Mouse (Mus musculus): ENCODE data around the gene Aldh4a1. TPM values are rescaled to one million over a fixed set of nuclear protein-coding genes. Genes with fewer than 3 reads are reported as not detected.

The Aldh4a1 gene
- polyA plus RNA-seq (2017; shearing (Covaris generic)), result 10 to 100 TPM; 11.0 to 22.4 TPM

GRCm38 (mm10) chr4:139622373-139623282 is at the start of gene Aldh4a1:
TSS of gene Aldh4a1 (plus strand) at chr4:139622866.
- peak; percentile 99 for ATAC-seq

DNA sequence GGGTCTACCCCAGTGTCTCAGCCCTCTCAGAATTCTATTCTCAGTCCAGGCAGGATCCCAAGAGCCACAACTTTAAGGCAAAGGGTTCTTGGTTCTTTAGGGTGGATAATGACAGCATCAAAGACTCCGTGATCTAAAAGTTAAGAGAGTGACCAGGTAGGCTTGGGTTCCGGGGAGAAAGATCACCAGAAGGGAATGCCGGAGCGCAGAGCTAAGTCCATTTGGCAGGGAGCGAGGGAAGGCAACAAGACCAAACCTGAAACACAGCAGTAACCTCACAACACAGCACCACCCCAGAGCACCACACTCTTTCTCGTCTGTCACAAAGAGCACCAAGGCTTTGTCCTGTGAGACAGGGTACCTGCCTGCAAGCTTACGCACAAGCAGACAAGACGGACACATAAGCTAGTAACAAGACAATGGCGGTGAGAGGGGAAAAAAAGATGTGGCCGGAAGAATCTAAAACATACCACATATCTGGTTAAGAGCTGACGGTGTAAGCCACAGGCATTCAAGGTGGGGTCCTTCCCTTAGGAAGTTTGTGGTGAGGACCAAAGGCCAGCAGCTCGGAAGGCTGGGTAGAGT is 49.6 kb upstream of the Aldh4a1 start:
- no peak for ATAC-seq

GRCm38 (mm10) chr4:139574156-139574798 is 48.4 kb upstream of the Aldh4a1 start:
- peak; percentile 85 for ATAC-seq

- peak; percentile 25 for ATAC-seq
Observed at GRCm38 (mm10) chr4:139574799-139575672, 47.6 kb upstream of the Aldh4a1 start.

DNA sequence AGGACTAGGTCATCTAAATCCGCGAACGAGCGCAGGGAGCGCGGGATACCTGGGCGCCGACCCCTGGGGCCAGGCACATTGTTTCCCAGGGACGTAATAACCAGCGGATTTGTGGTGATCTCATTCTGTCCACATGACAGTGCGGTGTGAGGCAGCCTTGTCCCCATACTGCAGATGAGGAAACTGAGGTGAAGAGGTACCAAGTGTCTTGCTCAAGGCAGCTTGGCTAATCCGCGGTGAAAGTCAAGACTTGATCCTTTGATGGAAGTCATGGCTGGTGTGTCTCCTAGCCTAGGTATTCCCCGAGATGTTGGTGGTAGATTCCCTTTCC is 47.0 kb upstream of the Aldh4a1 start:
- ATAC-seq, result no peak

GRCm38 (mm10) chr4:139576251-139576880 is 46.3 kb upstream of the Aldh4a1 start:
- ATAC-seq, result no peak

GRCm38 (mm10) chr4:139577006-139577405 is 45.7 kb upstream of the Aldh4a1 start:
- no peak for ATAC-seq

GRCm38 (mm10) chr4:139578389-139578788 is 44.3 kb upstream of the Aldh4a1 start:
- ATAC-seq, result no peak

- ATAC-seq, result peak; percentile 40
Observed at GRCm38 (mm10) chr4:139579003-139579402, 43.7 kb upstream of the Aldh4a1 start.

DNA sequence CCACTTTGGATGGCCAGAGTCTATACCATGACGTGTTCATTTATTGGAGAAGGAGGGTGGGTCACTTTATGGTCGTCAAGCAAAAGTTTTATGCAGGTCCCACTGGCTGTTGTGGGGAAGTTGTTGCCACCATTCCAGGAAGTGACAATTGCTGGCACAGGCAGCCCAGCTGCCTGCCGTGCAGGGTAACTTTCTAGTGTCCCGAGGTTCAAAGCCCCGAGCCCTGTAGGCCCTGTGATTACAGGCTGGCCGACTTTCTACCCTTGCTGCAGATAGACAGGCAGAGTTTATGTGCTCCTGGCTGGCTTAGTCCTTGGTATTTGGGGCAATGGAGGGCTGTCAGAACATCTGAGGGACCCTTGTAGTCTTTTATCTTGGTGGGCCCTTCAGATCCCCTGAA is 43.2 kb upstream of the Aldh4a1 start:
- ATAC-seq, result no peak

DNA sequence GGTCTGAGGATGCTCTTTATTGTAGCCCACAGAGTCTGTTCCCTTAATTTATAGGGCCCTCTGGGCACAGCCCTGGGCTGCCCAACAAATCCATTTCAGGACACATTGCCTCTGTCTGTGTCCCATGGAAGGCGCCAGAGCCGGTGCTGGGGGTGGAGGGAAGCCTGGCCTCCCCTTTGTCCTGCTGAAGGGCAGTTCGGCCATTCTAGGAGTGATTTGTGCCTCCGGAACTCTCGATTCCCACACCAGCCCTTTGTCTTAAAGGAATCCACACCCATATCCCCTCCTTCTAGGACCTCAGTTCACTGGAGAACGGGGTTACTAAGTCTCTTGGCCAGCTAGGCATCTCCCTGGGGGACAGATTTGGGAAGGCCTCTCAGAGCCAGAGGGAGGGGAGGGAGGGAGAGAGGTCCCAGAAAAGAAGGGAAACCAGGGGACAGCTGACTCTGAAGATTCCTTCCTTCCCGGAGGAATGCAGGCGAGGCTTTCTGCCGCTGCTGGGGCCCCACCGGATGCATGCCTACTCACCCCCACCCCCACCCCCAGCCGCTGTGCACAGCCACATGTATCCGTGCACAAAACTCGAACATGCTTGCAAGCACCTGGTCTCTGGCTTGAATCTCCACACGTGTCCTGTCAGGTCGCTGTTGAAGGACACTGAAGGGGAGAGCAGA is 41.9 kb upstream of the Aldh4a1 start:
- no peak for ATAC-seq

DNA sequence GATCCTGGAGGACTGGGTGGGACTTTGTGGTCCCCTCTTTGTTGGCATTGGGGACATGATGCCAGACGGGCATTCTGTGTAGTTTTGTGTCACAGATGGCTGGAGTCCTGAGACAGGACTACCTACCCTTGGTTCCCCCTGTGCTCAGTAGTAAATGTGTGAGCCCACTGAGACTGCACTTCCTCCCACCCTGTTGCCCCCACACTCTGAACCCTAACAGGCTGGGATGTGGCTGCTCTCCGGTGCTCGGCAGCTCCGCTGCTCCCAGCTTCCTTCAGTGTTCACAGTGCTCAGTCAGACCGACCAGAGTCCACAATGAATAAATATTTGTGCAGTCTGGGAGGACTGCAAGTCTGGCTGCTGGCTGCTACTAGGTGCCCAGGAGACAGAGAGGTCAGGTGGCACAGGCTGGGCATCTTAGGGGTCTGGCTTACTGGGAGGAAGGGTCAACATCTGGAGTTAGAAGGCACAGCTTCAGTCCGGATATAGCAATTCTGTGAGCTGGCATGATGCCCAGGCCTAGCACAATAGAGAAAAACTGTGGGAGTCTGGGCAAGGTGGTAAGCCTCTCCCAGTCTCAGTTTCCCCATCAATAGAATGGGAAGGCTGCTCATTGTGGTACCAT is 41.1 kb upstream of the Aldh4a1 start:
- no peak for ATAC-seq

DNA sequence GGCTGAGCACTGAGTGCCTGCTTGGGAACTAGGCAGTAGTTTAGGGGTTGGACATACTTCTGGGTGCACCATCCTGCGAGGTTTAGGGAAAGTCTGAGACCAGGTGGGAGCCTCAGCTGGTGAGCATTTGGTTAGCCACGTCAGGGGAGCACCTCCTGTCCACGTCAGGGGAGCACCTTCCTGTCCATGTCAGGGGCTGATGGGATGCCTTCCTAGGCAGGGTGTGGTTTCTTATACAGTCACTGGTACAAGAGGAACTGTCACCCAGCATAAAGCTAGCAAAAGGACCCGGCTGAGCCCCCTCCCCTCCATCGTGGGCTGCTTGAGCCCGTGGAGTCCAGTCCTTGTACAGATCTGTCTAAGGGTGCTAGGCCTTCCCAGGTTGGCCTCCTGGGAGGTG is 40.3 kb upstream of the Aldh4a1 start:
- ATAC-seq, result no peak

- ATAC-seq, result no peak
Observed at GRCm38 (mm10) chr4:139582903-139583302, 39.8 kb upstream of the Aldh4a1 start.

GRCm38 (mm10) chr4:139583629-139584245 is 38.9 kb upstream of the Aldh4a1 start:
- no peak for ATAC-seq

GRCm38 (mm10) chr4:139584704-139585103 is 38.0 kb upstream of the Aldh4a1 start:
- ATAC-seq, result no peak

- no peak for ATAC-seq
Observed at GRCm38 (mm10) chr4:139585713-139586112, 37.0 kb upstream of the Aldh4a1 start.

DNA sequence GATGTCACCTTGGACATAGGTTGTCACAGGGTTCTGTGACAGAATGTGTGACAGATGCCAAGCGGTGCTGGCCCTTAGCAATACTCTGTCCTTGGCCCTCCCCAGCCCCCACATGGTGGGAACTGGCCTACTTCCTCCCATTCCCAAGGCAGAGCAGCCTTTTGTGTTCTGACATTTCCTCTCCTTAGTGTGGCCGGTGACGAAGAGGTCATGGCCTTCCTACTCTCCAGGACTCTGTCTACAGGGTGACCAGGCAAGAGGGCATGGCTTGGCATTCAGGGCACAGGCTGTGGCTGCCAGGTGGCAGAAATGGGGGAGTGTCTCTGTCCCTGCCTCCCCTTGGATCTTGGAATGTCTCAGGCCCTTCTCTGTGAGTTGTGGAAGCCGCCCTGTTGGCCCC is 35.3 kb upstream of the Aldh4a1 start:
- no peak for ATAC-seq

DNA sequence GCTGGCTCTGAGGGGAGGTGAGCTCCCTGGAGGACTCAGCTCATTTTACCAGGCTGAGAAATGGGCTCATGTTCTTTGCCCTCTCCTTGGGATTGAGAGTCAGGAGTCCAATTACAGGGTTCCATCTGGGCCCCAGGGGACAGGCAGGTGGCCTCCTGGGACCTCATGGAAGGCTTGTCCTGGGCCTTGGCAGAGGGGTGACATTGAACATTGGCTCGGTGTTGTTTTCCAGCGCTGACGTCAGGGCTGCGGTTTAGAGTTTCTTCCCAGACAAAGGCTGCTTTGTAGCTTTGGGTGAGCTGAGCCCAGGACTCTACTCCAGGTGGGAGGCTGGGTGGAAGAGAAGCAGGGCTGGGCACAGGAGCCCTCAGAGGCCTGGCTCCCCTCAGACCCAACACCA is 34.9 kb upstream of the Aldh4a1 start:
- no peak for ATAC-seq

DNA sequence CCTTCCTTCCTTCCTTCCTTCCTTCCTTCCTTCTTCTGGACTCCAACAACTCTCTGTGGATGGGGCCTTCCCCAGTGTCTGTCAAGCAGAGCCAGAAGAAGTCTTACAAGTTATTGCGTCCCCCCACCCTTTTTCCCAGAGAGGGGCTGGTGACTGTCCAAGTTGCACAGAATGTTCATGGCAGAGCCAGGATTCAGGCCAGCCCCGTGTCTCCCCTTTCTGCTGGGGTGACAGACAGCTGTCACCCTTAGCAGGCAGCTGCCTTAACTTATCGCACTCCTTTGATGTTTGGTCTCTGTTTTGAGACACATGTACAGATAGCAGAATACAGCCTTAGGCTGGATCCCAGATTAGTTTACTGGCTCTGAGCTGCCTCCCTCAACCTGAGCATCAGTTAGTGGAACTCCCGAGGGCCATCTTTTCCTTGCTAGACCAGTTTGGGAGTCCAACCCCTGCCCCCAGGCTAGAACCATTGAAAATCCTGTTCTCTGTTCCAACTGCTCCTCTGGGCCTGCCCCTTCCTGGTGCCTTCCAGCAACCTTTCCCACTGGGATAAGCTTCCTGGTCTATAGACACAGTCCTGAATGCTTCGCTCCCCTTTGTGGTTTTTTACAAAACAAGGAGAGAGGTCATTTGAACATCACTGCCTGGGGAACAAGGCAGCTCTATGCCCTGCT is 33.2 kb upstream of the Aldh4a1 start:
- ATAC-seq, result no peak

Data from CD4-positive, CD25-positive, alpha-beta regulatory T cell, adult 4 months (primary cell).